Mouse (Mus musculus): Measurements from ENCODE around the gene Plxdc1.

Gene Plxdc1

DNA sequence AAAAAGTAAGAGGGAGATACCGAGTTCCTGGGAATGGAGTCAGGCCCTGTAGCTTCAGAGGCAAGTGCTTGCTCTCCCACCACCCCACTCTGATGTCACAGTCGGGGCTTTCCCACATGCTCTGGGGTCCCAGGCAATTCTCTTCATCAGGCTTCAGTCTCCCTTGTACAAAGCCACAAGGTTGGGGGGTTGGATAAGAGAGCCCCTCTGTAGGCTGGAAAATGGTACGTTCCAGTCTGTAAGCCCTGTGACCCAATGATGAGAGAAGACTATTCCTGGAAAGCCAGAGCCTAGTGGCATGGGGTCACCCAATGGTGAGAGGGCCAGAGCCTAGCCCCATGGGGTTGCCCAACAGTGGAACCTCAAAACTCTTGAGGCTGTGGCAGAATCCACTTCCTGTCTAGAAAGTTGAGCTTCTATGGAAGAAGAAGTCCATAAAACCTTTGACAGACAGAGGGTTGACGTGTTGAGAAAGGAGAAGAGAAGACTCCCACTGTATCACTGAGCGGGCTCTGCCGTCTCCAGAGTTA lies 70.2 kb downstream of the Plxdc1 start:
- DNase-seq (ENCODE audit: low read depth, low spot score): no peak

DNA sequence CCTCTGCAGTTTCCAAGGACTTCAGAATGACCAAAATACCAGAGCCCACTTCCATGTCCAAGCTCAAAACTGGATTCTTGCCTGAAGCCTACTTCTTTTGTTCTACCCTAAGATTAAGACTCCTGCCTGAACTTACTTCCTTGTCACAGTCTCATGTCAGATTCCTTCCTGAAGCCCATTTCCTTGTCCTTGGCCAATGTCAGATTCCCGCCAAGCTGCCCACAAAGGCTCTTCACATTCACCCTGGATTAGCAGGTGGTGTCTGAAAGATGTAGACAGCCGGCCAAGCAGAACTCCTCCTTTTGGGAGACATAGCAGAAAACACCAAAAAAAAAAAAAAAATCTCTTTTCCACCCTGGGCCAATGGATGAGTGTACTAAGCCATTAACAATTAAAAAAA lies 70.8 kb downstream of the Plxdc1 start:
- DNase-seq (ENCODE audit: low read depth, low spot score): no peak

DNA sequence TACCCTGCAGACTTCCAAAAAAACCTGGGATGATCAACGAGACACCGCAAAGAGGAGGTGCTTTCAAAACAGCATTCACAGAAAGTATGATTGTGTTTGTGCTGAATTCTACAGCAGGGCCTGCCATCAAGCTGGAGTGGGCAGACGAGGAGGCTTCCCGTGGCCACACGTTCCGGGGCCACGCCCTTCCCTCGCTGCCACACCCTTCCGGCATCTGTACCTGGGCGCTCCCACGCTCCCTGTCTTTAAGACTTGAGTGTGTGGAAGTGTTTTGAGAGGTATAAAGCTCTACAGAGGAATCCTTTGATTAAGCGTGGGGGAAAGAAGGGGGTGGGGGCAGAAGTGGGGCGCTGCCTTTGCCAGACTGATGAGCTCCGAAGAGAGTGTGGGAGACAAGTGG lies 73.1 kb downstream of the Plxdc1 start:
- DNase-seq (ENCODE audit: low read depth, low spot score): no peak

DNA sequence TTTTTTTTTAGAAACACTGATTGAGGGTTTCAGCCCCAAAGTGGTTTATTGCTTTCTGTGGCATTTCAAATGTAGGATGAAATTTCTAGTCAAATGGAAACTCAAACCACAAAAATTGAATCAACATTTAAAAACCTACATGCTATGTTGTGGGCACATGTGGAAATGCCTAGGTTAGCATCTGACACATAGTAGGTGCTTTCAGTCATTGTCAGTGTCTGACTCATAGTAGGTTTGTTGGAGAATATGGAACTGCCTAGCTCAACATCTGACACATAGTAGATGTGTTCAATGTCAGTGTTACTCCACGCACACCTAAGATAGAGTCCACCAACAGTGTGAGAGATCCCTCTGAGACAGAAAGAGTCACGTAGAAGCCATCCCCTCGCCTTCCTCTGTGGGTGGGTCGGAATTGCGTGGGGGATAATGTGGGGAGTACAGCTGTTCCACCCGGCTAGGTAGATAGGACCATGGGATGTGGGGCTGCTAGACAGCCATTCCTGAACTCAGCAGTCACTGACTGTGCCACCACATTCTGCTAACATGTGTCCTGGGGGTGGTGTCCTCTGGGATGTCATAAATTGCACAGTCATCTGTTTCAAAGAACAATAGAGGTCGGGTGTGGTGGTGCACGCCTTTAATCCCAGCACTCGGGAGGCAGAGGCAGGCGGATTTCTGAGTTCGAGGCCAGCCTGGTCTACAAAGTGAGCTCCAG lies 77.5 kb downstream of the Plxdc1 start:
- no peak for DNase-seq (ENCODE audit: low read depth, low spot score)

DNA sequence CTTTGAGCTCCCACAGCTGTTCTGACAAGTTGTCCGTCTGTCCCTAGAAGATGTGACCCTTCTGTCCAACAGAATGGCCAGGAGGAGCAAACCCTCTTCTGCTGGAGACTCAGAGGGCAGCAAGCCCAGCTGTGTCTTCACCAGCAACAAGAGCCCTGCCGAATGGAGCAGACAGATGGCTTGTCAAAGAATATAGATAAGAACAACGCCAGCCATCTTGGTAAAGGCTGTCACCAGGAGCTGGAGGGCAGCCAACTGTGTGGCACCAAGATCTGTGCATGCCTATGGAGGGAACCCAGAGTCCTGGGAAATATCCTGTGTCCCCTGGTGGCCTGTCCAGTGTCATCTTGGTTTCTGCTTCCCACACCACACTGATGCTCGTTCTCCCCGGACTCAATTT lies 78.3 kb downstream of the Plxdc1 start:
- DNase-seq (ENCODE audit: low read depth, low spot score): no peak

DNA sequence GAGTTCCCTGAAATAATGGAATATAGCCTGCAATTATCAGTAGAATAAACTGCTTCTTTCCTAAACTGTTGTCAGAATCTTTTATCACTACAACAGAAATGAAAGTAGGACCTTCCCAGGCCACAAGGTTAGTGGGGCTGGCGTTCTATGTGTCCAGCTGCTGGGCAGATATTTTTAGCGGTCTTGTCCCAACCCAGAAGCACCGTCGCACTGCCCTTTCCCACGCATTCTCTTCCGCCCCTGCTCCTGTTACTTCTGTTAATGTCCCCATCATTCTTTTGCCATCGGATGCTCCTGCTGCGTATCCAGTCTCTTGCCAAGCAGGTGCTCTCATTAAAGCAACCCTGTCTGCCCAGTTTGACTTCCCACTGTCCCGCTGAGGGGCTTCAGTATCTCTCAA lies 79.3 kb downstream of the Plxdc1 start:
- no peak for DNase-seq (ENCODE audit: low read depth, low spot score)

DNA sequence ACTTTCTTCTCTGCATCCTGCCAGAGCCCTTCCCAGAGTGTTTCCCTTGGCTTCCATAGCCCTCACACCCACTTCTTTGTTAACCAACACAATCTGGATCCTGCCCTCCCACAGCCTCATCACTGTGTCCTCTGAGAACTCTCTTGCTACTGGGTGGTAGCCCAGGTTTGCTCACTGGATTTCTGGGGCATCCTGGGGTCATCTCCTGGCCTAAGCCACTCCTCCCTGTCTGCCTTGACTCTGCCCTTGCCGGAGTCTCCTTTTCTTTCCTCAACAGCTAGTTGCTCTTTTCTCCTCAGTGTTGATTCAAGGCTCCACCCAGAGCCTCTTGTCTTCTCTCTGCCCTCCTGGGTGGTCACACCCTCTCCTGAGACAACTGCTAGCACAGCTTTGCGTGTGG lies 80.3 kb downstream of the Plxdc1 start:
- no peak for DNase-seq (ENCODE audit: low read depth, low spot score)

DNA sequence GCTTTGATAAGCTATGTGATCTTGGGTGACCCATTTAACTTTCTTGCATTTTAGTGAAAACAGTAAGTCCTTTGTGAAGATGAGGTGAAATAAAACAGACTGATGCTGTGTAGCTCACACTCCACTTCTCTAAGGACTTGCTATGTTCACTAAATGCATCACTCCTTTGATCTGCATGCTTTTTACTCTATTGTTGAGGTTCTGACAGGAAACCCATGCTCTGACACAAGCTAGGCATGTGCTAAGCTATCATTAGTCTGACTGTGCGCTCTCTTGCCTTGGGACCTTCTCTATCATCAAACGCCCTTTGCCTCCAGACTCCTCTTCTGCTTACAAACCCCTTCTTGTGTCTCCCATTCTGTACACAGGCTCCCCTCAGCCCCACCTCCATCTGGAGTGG lies 80.7 kb downstream of the Plxdc1 start:
- no peak for DNase-seq (ENCODE audit: low read depth, low spot score)

DNA sequence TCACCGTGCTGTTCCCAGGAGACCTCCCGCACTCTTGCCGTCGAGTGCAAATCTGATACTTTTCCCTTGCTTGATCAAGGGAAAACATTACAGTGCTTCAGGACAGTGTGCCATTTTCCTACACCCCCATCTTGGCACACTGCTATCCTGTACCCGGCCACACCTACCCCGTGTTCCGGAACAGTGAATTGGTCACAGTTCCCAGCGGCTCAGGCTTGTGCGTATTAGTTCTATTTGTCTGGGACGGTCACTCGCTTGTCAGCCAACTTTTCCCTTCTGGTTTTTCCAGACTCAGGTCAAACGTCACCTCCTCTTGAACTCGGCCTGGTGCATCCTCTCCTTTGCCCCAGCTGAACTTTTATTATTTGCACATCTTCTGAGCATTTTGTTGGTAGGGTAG lies 81.4 kb downstream of the Plxdc1 start:
- no peak for DNase-seq (ENCODE audit: low read depth, low spot score)

DNA sequence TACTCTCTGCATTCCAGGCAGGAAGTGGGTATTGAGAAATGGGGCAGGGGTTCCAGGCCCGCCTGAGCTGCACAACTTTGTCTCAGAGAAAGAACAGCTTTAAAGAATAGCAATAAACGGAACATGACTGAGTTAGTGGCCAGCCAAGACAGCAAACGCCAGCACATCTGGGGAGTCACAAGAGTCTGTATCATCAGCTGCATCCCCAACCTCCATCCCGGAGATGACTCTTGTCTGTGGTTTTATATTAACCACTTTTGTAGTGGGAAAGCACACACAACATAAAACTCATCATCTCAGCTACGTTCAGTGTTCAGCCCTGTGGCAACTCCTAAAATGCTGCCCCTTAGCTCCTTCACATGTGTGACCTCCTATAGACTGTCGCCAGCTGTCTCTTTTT lies 84.4 kb downstream of the Plxdc1 start:
- no peak for DNase-seq (ENCODE audit: low read depth, low spot score)

DNA sequence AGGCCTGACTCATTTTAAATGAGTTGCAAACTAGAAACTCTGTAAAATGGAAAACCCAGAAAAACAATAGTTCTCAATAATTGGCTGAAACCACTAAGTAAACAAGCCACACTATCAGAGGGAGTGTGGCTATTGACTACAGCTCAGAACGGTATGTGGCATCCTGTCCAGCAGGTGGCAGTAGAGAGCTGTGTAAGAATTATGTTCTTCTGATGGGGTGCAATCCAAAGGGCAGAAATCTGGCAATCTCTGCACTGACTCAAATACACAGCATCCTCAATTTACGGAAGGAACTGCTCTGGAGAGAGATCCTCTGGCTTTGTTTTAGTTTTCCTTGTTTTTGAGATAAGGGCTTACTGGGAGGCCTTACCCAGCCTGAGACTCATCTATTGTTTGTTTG lies 86.4 kb downstream of the Plxdc1 start:
- DNase-seq (ENCODE audit: low read depth, low spot score): peak; percentile 76

DNA sequence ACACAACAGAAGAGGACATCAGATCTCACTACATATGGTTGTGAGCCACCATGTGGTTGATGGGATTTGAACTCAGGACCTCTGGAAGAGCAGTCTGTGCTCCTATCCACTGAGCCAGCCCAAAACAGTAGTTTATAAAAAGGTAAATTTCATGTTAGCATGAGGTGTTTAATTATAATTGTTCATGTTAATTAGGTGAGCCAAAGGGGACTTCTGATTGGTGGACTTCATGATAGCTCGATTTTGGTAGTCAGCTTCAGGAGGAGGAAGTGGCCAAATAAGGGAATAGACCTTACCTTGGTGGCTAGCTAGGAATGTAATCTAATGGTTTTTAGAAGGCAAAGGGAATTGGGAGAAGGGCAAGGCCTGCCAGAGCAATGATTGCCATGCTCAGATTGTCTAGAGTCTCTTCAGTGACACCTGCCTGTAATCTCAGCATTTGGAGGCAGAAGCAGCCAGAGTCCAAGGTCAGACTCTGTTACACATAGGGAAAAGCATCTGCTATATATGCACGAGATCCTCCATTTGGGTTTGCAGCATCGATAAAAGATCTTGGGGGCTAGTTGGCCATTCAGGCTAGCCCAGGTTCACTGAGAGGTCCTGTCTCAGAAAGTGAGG lies 88.6 kb downstream of the Plxdc1 start:
- DNase-seq (ENCODE audit: low read depth, low spot score): no peak

DNA sequence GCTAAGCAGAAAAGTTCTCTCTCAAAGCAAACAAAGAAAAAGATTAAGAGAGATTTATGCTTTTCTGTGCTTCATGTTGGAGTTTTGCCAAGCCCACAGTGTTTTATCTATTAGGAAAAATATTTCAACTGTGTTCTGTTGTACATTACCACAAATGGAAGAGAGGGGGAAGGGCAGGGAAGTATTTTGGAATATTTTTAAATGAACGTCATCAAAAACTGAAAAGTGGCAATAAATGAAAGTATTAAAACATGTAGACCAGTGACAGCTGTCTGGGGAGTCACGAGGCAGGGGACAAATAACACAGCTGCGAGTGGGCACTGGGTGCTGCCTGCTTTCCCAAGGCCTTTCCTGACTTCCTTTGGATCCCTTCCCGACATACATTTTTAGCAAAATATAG lies 89.6 kb downstream of the Plxdc1 start:
- DNase-seq (ENCODE audit: low read depth, low spot score): no peak

DNA sequence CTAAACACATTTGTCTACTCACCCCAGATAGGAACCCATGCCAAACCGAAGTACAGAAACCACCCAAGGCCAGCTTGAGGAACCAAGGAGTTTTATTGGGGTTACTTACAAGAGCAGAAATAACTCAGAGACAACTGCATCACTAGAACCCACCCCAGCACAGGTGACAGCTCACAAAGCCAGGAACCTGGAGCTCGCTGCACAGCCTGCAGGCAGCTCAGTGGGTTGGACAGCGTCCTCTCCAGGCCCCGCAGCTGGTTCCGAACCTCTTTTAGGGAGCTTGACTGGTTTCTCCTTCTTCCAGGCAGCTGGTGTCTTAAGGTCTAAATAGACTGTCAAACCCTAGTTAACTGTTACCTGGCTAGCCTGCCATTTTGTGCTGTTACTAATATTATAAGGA lies 94.4 kb downstream of the Plxdc1 start:
- DNase-seq (ENCODE audit: low read depth, low spot score): no peak

DNA sequence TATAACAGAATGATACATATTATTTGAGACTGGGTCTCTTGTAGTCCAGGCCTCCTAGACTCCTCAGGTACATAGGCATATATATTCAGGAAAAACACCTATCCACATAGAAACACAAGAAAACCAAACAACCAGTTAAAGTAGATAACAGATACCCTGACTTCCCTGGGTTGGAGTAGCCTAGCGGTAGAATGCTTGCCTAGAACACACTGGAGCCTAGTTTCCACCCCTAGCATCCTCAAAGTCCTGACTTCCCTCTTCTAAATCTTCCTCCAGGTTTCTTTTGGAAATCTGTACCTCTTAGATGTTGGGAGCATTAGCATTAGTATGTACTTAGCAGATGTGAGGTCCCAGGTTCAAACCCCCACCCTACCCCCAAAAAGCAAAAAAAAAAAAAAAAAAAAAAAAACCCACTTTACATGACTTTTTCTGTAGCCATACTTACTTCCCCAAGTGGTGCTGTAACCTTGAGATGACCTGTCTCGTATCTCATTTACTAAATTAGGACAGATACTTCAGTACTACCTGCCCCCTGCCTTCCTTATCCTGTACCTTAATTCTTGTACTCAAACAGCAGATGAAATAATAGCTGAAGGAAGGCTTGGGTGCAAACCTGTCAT lies 100.8 kb downstream of the Plxdc1 start:
- DNase-seq (ENCODE audit: low read depth, low spot score): no peak

DNA sequence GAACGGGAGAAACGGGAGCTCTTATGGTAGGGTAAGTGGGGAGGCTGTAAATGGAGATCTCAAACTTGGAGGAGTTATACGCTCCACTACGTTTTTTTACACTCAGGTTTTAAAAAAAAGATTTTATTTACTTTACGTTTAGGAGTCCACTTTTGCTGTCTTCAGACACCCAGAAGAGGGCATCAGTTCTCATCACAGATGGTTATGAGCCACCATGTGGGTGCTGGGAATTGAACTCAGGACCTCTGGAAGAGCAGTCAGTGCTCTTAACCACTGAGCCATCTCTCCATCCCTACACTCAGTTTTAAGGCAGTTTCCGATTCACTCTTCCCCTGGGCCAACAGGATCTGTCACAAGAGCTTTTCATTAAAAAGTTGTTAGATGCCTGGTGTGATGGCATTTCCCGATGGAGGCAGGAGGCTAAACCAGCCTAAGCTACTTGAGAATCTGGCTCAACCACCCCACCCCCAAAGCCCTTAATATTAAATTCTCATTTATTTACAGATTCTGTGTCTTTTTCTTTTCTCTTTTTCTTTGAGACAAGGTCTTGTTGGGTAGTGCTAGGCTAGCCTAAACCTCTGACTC lies 101.6 kb downstream of the Plxdc1 start:
- DNase-seq (ENCODE audit: low read depth, low spot score): no peak

DNA sequence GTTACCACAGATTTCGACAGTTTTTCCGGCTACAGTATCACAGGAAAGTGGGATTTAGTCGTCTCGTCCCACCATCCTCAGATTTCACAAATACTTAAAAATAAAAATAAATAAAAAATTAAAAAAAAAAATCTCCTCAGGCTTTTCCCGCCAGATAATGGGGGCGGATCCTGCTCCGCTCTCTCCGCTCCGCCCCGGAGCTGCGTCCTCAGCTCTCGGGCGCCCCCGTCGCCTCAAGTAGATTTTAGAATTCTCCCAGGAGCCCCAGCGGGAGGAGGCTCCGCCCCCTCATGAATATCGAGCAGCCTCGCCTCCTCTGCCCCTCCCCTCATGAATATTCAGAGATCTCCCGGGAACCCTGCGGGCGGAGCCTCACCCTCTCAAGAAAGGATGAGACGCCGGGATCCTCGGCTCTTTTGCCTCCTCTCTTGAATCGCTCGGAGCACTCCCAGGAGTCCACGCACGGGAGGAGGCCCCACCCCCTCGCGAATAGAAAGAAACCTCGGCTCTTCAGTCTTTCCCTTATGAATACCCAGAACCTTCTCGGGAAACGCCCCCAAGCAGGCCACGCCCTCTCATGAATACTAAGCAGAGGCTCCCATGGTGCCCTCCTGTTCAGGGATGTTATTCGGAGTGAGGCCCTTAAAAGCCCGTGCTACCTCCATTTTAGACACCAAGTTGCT lies 102.2 kb downstream of the Plxdc1 start, which contains the start of gene Fbxo47:
Gene Fbxo47 (minus strand): TSS at position 237 of the 683 bp plus-strand sequence.
- peak; percentile 97 for DNase-seq (ENCODE audit: low read depth, low spot score)

DNA sequence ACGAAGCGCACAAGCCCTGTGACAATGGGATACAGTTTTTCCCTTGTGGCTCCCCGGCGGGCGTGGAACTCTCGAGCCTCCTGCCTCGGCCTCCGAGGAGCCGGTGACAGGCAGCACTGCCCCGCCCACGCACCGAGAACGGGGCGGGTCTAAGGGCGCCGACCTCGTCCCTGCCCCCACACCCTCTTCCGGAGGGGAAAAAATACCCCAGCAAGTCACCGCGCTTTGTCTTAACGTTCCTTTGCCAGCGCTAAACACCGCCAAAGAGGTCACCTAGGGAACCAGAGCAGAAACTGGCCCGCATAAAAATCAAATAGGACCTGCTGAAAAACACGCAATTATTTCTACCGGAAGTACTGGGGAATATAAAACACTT lies 102.7 kb downstream of the Plxdc1 start:
- no peak for DNase-seq (ENCODE audit: low read depth, low spot score)

DNA sequence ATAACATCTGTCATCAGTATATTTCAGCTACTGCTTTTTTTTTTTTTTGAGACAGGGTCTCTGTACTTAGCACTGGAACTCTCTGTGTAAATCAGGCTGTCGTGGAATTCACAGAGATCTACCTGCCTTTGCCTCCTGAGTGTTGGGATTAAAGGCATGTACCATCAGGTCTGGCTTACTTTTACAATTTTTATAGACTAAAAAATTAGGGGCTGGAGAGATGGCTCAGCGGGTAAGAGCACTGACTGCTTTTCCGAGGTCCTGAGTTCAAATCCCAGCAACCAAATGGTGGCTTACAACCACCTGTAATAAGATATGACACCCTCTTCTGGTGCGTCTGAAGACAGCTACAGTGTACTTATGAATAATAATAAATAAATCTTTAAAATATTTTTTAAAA lies 105.9 kb downstream of the Plxdc1 start:
- no peak for DNase-seq (ENCODE audit: low read depth, low spot score)

DNA sequence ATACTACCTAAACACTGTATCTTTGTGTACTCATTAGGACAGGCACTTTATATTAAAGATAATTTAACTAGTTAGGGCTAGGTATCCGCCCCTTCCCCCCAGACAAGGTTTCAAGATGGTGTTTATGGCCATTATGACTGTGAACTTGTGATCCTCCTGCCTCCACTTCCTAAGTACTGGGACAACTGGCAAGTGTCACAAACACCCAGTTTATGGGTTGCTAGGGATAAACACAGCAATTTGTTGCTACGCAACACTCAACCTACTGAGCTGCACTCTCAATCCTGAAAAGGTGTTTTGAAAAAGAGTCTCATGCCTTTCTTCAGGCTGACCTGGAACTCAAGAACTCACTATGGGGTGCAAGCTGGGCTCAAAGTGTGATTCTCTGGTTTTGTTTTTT lies 108.9 kb downstream of the Plxdc1 start:
- no peak for DNase-seq (ENCODE audit: low read depth, low spot score)

DNA sequence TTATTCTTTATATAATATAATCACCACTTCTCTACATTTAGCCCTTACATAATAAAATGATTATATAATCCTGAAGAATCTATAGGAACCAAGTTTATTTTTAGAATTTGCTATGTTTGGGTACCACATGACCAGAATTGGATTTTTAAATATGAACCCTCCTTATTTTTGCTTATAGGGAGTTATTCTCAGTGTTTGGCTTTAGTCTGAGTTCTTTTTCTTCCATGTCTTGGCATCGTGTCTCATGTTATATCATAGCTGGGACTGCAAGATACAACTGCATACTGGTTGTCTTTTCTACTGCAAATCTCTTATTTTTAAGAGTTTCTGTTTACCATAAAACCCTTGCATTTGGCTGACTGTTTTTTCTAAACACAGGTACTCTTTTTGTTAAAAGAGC lies 111.8 kb downstream of the Plxdc1 start:
- DNase-seq (ENCODE audit: low read depth, low spot score): peak; percentile 73

Data from telencephalon, adult 2 months (tissue).